Mouse (Mus musculus) CD4-positive, CD25-positive, alpha-beta regulatory T cell, adult 9 weeks (primary cell): ENCODE data around the gene Map3k21. TPM values are rescaled to one million over a fixed set of nuclear protein-coding genes. Genes with fewer than 3 reads are reported as not detected.

Experiments
- polyA plus RNA-seq: library from polyadenylated mRNA; unstranded; fragments of 100-300 nt; shearing (Covaris generic); gene quantifications from one replicate; pipeline ENCODE4 v1.2.1, GENCODE M21; 2017

Gene Map3k21
- polyA plus RNA-seq, result not detected

GRCm38 (mm10) chr8:125910365-125911228 is at the start of gene Map3k21:
Gene Map3k21, plus strand, starts transcription at chr8:125910450.

DNA sequence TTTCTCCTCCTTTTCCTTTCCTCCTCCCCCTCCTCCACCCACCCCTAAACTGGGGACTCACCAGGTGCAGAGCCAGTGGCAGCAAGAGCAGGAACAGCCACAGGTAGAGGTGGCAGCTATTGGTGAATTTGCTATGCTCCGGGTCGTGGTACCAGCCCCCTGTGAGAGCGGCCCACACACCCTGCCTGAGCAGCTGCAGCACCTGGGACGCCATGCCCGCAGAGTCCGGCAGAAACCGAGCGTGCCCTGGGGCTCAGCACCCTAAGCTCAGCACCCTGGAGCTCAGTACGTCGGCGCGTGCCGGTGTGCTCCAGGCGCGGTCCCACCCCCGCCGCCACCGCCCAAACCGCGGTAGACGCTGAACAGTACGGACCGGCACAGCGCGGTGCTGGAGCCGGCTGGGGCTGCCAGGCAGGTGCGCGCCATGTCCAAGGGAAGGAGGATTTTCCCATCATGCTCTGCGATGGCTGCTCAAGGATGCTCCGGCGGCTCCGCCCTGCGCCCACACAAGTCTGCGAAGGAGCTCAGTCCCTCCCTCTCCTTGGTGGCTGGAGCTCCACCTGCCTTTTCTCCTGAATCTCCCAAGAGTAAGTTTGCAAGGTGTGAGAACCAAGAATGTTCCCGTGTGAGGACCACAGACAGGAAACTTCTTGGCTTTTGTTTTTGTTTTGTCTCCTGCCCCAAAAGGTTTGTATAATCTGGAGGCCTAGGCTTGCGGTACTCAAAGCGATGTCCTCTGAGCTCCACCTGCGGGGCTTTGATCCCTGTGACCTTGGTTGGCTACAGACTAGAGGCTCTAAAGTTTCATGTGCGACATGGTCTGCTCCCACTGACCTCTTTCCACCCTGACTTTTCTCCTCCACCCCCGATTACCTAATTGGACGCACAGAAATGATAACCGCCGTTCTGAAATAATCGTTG is 12.1 kb upstream of the Map3k21 start, which contains the start of gene Pcnx2:
Pcnx2 (minus strand) TSS at position 450 of the 921 bp plus-strand sequence.

DNA sequence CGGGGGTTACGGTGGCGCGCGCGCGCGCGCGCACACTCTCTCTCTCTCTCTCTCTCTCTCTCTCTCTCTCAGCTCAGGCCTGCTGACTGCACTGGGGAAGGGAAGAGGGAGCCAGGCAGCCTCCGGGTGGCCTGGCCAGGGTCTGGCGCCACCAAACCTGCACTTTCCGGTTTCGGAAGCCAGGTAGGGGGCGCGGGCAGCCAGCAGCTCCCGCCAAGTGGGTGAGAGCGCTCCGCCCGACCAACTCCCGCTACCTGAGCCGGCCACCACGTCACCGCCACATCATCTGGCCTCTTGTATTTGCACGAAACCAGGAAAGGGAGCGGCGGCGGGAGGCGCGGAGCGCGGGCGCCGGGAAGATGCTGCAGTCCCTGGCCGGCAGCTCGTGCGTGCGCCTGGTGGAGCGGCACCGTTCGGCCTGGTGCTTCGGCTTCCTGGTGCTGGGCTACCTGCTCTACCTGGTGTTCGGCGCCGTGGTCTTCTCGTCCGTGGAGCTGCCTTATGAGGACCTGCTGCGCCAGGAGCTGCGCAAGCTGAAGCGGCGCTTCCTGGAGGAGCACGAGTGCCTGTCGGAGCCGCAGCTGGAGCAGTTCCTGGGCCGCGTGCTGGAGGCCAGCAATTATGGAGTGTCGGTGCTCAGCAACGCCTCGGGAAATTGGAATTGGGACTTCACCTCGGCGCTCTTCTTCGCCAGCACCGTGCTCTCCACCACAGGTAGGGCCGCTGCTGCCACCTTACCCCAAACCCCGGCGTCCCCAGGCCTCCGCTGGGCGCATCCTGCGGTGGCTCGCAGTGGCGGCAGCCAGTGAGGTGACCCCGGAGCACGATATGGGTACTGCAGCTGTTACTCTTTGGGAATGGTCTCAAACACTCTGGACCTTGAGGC is 85.1 kb downstream of the Map3k21 start, which contains the start of gene Kcnk1:
Kcnk1 (plus strand) TSS at position 70 of the 886 bp plus-strand sequence.

Other genes with a start within 250 kb of the Map3k21 start
- gene Map10, start 240.6 kb upstream of the Map3k21 start, polyA plus RNA-seq, result 0.12 TPM
- gene Ntpcr, start 180.5 kb upstream of the Map3k21 start, polyA plus RNA-seq, result 34.2 TPM
- 0.43 TPM for gene Pcnx2, start 12.1 kb upstream of the Map3k21 start, polyA plus RNA-seq
- gene Kcnk1, start 84.7 kb downstream of the Map3k21 start, polyA plus RNA-seq, result not detected